Mouse (Mus musculus) liver, adult 2 months (tissue): ENCODE measurements at regions not wholly inside any gene's neighbourhood (a gene's known extent, or its start where the extent isn't known, plus 50 kb on each side); places are given as distances from the start of the nearest gene placed in this dataset.

Experiments used
- DNase-seq: peaks from one replicate; pipeline ENCODE4 v3.0.0-alpha.2; 2011; ENCODE audit warnings: low read depth, low spot score; ENCODE audit errors: extremely low read depth
- H3K27ac ChIP-seq: fragments of 200-500 bp; replicated peaks from 2 replicates; pipeline ENCODE4 v1.5.1; 2012; ENCODE audit warnings: low read depth, mild to moderate bottlenecking, control low read depth, inconsistent platforms, low read length; ENCODE audit not compliant: insufficient read depth
- H3K27me3 ChIP-seq: fragments of 200-500 bp; 2 replicates; pipeline ENCODE4 v1.6.1; 2012; ENCODE audit warnings: mild to moderate bottlenecking, moderate library complexity, low read length, inconsistent platforms; ENCODE audit not compliant: control insufficient read depth, insufficient read depth
- H3K36me3 ChIP-seq: fragments of 200-500 bp; 2 replicates; pipeline ENCODE4 v1.6.1; 2012; ENCODE audit warnings: low read length, inconsistent platforms; ENCODE audit not compliant: control insufficient read depth, insufficient read depth
- H3K4me1 ChIP-seq: fragments of 200-500 bp; 2 replicates; pipeline ENCODE4 v1.6.1; 2011; ENCODE audit warnings: low read length; ENCODE audit not compliant: control insufficient read depth, insufficient read depth
- H3K4me3 ChIP-seq: fragments of 200-500 bp; 2 replicates; pipeline ENCODE4 v1.5.1; 2011; ENCODE audit warnings: low read depth, mild to moderate bottlenecking, control low read depth, low read length, moderate library complexity; ENCODE audit not compliant: insufficient read depth
- H3K79me2 ChIP-seq: fragments of 200-500 bp; 2 replicates; pipeline ENCODE4 v1.6.1; 2012; ENCODE audit warnings: inconsistent platforms, mild to moderate bottlenecking, low read length, moderate library complexity; ENCODE audit not compliant: control insufficient read depth, insufficient read depth
- H3K9ac ChIP-seq: fragments of 200-500 bp; 2 replicates; pipeline ENCODE4 v1.6.1; 2012; ENCODE audit warnings: low read depth, mild to moderate bottlenecking, control low read depth, inconsistent platforms, low read length
- CTCF ChIP-seq: fragments of 200-500 bp; IDR thresholded peaks from 2 replicates; pipeline ENCODE4 v1.5.1; 2011; ENCODE audit warnings: low read depth, low read length, control low read depth
- POLR2A ChIP-seq: fragments of 200-500 bp; IDR thresholded peaks from 2 replicates; pipeline ENCODE4 v1.6.1; 2011; ENCODE audit warnings: low read length, control low read depth; ENCODE audit not compliant: insufficient read depth; ENCODE audit errors: extremely low read depth
- WGBS: fragments of 180-500 bp; shearing (Covaris S2); methylation state at CpG from one replicate; pipeline ENCODE4 v1.1.7; 2018; 5-methylcytosine and 5-hydroxymethylcytosine counted together

GRCm38 (mm10) chr1:190532879-190533676, 362.6 kb upstream of the Prox1 start:
- H3K9ac ChIP-seq, result no peak overlapping the region
- 47% methylated on average over 10 of the region's 10 CpGs for WGBS
- no peak for DNase-seq
- H3K36me3 ChIP-seq, result no peaks in the 10 kb centered on the region
- H3K27ac ChIP-seq, result no peak overlapping the region
- H3K27me3 ChIP-seq, result no peaks in the 10 kb centered on the region
- H3K4me1 ChIP-seq, result no peaks in the 10 kb centered on the region
- TF ChIP-seq POLR2A (no peak), CTCF (no peak)
- no peak overlapping the region for H3K4me3 ChIP-seq
- H3K79me2 ChIP-seq, result no peaks in the 10 kb centered on the region

GRCm38 (mm10) chr1:190531224-190531623, 360.7 kb upstream of the Prox1 start:
- TF ChIP-seq POLR2A (no peak), CTCF (no peak)
- H3K79me2 ChIP-seq, result no peaks in the 10 kb centered on the region
- WGBS, result 81% methylated on average over 6 of the region's 6 CpGs
- no peak for DNase-seq
- no peaks in the 10 kb centered on the region for H3K4me1 ChIP-seq
- H3K27me3 ChIP-seq, result no peaks in the 10 kb centered on the region
- no peaks in the 10 kb centered on the region for H3K36me3 ChIP-seq
- H3K4me3 ChIP-seq, result no peak overlapping the region
- no peak overlapping the region for H3K9ac ChIP-seq
- H3K27ac ChIP-seq, result no peak overlapping the region

- DNase-seq, result no peak
- Histone ChIP-seq H3K36me3 (no peaks in the 10 kb centered on the region), H3K79me2 (no peaks in the 10 kb centered on the region), H3K27me3 (no peaks in the 10 kb centered on the region), H3K27ac (no peak overlapping the region), H3K4me3 (no peak overlapping the region), H3K4me1 (no peaks in the 10 kb centered on the region), H3K9ac (no peak overlapping the region)
- no peak for TF ChIP-seq CTCF
- TF ChIP-seq POLR2A, result no peak
- 84% methylated on average over 3 of the region's 3 CpGs for WGBS
These were observed 359.6 kb upstream of the Prox1 start for GRCm38 (mm10) chr1:190530079-190530478.

GRCm38 (mm10) chr1:190527545-190528137, 357.1 kb upstream of the Prox1 start:
- Histone ChIP-seq H3K36me3 (no peaks in the 10 kb centered on the region), H3K27me3 (no peaks in the 10 kb centered on the region), H3K4me1 (no peaks in the 10 kb centered on the region), H3K79me2 (no peaks in the 10 kb centered on the region), H3K27ac (no peak overlapping the region), H3K9ac (no peak overlapping the region), H3K4me3 (no peak overlapping the region)
- WGBS, result 84% methylated on average over 7 of the region's 7 CpGs
- DNase-seq, result no peak
- TF ChIP-seq POLR2A (no peak), CTCF (no peak)

GRCm38 (mm10) chr1:190526634-190527033, 356.1 kb upstream of the Prox1 start:
- H3K27me3 ChIP-seq, result no peaks in the 10 kb centered on the region
- H3K9ac ChIP-seq, result no peak overlapping the region
- no peak overlapping the region for H3K27ac ChIP-seq
- DNase-seq, result no peak
- no peak for TF ChIP-seq POLR2A
- TF ChIP-seq CTCF, result no peak
- H3K79me2 ChIP-seq, result no peaks in the 10 kb centered on the region
- 46% methylated on average over 7 of the region's 7 CpGs for WGBS
- no peaks in the 10 kb centered on the region for H3K36me3 ChIP-seq
- H3K4me3 ChIP-seq, result no peak overlapping the region
- H3K4me1 ChIP-seq, result no peaks in the 10 kb centered on the region

- H3K79me2 ChIP-seq, result no peaks in the 10 kb centered on the region
- H3K4me1 ChIP-seq, result no peaks in the 10 kb centered on the region
- no peaks in the 10 kb centered on the region for H3K36me3 ChIP-seq
- no peak for DNase-seq
- H3K4me3 ChIP-seq, result no peak overlapping the region
- no peaks in the 10 kb centered on the region for H3K27me3 ChIP-seq
- no peak overlapping the region for H3K9ac ChIP-seq
- 79% methylated on average over 6 of the region's 6 CpGs for WGBS
- no peak overlapping the region for H3K27ac ChIP-seq
- TF ChIP-seq CTCF (no peak), POLR2A (no peak)
These were observed 355.5 kb upstream of the Prox1 start for GRCm38 (mm10) chr1:190526046-190526445.
